Mouse (Mus musculus) spleen, adult 2 months (tissue): ENCODE data around the gene Smurf2.

Experiments
- CTCF ChIP-seq: fragments of 200-500 bp; IDR thresholded peaks from 2 replicates; pipeline ENCODE4 v1.5.1; 2011; ENCODE audit warnings: mild to moderate bottlenecking, inconsistent platforms; ENCODE audit not compliant: insufficient read depth, insufficient read length, insufficient replicate concordance; ENCODE audit errors: extremely low read depth
- POLR2A ChIP-seq: fragments of 200-500 bp; IDR thresholded peaks from 2 replicates; pipeline ENCODE4 v1.6.1; 2011; ENCODE audit warnings: low read depth, low read length, inconsistent platforms

DNA sequence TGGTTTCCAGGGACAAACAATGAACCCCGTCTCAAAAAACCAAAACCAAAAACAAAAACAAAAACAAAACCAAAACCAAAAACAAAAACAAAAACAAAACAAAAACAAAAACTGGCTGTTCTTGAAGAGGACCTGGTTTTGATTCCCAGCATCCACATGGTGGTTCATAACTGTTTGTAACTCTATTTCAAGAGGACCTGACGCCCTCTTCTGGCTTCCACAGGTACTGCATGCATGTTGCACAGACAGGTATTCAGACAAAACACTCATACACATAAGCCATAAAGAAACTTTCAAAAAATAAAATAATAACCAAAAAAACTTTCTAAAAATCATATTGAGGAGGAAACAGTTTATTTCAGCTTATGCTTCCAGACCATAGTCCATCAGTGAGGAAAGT, 8.4 kb upstream of the Smurf2 start:
- TF ChIP-seq CTCF (no peak), POLR2A (no peak)
